Mouse (Mus musculus): ENCODE measurements around the gene Ncor2. TPM values are rescaled to one million over a fixed set of nuclear protein-coding genes. Genes with fewer than 3 reads are reported as not detected.

Gene Ncor2
- total RNA-seq, 2 experiments from 2014 or later = 171 to 187 TPM

DNA sequence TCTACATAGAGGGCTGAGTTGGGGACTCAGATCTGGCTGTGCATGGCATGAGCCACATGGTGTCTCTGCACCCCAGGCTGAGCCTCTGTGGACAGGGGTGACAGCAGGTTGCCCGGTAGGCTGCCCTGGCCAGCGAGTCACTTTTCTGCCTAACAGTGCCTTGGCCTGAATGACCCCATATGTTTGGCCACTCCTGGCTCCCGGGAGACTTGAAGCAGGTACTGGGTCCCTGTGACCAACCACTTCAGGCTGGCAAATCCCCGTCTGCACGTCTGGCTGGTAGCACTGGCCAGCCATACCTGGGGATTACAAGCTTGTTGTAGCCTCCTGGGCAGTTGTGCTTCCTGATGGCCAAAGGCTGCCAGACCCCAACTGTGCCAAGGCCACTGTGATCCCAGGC, 109.1 kb downstream of the Ncor2 start:
- DNase-seq (ENCODE audit: low spot score in 2 of 2) = no peak

DNA sequence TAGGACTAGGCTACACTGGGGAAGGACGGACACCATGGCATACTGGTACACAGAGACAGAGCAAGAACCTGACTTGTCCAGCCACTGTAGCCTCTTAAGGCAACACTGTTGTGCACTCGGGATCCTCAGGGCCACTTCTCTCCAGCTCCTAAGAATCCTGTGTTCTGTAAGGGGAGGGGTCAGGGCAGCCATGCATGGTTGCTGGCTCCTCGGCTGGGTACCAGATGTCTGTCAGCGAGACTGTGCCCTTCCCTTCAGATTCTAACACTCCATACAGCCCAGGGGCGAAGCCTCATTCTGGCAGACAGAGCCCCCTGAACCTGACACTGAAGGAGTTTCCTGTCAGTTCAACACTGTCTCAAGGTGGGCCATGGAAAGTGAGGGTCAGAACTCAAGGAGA, 109.6 kb downstream of the Ncor2 start:
- no peak for DNase-seq (ENCODE audit: low spot score in 2 of 2)

DNA sequence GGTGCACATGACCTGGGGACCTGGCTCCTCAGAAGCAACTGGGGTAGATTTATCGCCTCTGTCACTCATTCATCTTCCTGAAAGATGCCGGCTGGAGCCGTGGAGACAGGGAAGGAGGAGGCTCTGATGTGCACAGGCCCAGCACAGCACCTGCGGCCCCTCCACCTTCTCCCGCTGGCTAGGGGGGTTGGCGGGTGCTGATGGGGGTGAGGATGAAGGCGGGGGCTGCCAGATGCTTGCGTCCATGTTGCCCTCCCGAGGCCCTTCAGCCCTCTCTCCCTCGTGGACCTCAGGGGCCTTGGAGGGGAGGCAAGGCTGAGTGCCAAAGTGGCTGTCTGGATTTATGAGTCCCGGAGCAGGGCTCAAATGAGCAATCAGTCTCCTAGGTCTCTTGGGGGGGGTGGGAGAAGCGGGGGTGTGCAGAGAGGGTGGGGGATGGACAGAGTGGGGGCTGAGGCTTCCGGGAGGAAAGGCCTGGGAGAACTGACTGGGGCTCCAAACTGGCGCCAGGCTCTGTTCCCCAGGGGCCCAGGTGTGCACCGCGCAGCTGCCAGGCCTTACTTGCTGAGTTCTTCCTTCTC, 110.6 kb downstream of the Ncor2 start:
- no peak for DNase-seq (ENCODE audit: low spot score in 2 of 2)

DNA sequence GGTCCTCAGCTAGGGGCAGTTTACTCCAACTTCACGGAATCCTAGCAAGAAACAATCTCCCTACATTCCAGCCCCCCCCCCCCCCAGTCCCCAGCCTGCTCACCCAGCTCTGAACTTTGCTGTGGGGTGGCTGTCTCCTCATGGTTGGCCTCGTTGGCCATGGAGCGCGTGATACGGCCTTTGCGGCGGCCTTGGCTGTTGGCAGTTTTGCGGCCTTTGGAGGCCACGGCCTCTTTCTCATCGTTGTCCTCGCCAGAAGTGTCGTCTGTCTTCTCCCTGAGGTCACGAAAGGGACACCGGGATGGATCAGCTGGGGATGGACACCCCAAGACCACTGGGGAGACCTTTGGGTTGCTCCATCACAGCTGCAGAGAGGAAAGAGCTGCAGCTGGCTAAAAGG, 111.3 kb downstream of the Ncor2 start:
- no peak for DNase-seq (ENCODE audit: low spot score in 2 of 2)

DNA sequence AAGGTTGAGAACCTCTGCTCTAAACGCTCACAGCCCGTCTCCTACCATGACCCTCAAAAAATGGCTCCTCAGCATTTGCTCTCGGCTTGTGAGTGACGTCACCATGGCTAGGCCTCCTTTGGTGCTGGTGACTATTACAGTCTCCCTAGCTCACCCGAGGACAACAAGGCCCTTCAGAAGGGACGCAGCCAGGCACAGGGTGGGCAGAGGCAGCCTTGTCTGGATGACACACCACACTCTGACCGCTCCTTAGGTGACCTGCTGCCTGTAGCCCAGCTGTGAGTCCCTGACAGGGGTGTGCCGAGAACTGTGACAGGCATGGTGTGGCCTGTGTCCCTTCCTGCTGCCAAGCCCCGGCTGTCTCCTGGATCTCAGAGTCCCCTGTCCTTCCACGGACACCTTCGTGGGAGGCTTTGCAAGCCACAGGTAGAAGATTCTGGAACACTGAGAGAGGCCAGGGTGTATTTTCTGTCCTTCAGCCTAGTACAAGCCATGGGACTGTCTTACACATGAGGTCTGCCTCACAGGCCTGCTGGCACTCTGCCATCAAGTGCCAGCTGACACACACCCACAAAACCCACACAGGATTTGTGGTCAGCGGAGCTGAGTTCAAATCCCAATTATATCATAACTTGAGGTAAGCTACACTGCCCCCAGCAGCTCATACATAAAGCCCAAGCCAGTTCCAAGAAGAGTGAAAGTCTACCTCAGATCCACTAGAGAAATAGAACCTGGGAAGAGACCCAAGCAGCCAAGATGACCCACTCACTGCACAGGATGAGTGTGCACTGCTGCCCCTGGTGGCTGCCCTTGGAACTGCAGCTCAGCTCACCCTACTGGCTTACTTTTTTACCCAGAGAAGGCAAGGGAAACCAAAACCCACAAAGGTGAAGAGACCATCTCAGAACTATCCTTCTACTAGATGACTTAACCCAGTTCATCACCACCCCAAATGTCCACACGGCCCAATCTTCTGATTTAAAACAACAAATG, 112.2 kb downstream of the Ncor2 start:
- peak; percentile 85 to 86 for DNase-seq (ENCODE audit: low spot score in 2 of 2)

DNA sequence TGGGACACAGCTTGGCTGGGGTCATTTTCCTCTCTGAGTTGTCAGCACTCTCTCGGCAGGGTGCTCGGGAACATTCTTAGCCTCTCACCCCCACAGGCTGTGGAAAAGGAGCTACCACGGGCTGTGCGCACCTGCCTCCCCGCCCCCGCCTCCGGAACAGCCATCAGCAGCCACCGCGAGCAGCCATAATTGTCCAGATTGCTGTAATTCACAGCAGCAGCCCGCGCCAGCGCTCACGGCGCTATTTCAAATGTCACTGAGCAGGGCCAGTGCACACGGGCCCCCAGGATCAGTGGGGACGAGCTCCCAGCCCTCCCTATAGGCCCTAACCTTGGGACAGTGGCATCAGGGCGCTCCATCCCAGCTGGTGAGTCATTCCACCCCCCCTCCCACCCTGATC, 116.0 kb downstream of the Ncor2 start:
- DNase-seq (ENCODE audit: low spot score in 2 of 2) = peak; percentile 54 to 59

DNA sequence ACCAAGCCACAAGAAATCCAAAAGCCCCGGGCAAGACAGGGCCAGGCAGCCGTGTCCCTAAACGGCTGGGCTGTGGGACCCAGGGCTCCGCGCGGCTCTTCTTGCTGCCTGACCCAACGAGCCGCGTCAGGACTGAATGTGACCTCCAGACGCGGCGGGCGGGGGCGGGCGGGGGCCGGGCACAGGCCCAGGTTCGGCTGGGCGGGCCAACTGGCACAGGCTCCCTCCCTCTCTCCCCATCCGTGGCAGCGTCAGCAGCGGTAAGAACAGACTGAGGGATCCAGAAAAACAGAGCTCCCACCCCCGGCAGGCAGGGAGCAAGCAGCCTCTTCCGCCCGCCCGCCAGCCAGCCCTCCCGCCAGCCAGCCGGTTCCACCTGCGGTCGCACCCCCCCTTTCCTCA, 120.8 kb downstream of the Ncor2 start:
- peak; percentile 59 to 75 for DNase-seq (ENCODE audit: low spot score in 2 of 2)

DNA sequence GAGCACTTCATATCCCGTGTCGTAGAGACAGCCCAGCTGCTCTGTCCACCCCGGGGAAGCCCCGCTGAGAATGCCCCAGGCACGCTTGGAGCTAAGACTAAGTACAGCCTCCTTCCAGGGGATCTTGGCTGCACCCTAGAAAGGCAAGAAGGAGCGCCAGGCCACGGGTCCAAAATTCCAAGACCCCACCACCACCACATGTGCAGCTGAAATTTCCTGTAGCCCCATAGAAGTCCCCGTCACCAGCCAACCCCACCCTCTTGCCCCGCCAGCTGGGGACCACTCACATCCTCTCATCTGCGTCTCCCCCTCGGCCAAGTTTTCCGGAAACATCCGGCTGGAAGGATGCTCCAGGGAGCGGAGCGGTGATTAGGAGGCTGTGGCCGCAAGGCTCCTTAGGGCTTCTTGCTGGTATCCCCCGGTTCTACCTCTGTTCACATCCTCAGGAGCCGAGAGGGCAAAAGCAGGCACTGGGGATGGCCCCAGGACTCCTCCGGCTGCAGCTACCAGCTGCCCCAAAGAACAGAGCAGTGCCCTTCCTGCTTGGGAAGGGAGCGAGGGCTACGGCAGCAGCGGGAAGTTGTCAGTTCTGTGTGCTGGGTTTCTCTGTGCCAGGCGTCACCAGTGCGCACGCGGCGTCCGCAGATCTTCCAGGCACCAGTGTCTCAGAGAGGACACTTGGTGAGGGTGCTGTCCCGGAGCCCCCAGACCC, 121.3 kb downstream of the Ncor2 start:
- DNase-seq (ENCODE audit: low spot score in 2 of 2) = peak; percentile 38 to 45

DNA sequence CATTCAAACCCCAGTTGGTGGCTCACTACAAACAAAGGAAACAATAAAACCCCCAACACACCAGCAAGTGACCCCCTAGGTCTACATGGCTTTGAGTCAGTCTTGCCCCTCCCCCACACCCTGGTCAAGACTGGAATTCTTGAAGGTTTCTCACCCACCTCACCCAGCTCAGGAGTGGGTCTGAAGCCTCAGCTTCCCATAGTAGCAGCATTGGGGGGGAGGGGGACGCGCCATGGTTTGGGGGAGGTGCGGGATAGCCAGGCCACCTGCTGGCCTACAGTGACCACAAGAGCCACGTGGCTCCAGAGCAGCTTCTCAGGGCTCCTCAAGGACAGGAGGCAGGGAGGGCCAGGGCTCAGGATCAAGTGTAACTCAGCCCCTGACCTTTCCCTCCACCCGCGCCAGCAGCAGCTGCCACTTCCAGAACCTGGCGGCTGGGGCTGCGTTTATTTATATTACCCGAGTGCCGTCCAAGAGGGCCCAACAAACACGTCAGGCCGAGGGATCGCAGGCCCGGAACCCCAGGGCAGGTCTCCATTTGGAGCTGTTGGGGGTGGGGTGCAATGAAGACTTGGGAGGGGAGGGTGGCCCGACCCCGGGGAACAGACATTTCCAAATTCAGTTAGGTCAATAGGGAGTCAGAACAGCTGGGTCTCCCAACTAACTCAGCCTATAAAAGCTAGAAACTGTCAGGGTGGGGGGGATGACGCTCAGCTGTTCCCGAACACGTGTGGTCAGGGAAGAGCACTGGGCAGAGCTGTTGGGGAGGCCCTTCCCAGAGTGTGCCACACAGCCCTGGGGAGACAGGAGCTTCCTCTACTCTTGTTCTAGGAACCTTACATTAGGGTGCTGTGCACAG, 122.1 kb downstream of the Ncor2 start:
- DNase-seq (ENCODE audit: low spot score in 2 of 2) = no peak

DNA sequence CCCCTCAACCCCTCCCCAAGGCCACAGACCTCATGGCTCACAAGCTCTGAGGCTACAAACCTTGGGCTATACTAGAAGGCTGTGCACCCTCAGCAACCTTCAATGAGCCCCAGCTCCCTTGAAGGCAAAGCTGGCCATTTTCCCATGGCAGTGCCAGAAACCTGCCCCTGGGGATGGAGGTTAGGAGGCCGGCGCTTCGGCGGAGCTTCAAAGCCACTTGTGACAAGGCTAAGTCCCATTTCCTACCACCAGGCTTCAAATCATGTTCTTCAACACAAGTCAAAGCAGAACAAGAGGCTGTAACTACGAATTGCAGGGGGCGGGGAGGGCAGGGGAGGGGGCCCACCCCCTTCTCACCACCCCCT, 122.7 kb downstream of the Ncor2 start:
- no peak for DNase-seq (ENCODE audit: low spot score in 2 of 2)

DNA sequence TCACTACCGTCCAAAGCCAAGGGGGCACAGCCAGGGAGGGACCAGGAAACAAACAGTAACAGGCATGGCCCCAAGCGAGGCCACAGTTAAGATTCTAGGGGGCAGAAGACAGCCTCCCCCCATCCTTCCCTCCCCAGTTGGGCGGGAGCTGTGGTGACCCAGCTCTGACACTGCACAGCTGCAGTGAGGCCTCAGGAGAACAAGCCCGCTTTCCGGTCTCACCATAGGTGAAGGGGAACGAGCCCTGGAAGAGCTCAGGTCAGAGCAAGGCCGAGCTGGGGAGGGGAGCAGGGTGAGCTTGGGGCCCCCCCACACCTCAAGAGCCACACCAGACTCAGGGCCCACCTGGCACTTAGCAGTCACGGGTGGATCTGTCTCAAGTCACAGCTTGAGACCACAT, 123.1 kb downstream of the Ncor2 start:
- DNase-seq (ENCODE audit: low spot score in 2 of 2) = no peak

DNA sequence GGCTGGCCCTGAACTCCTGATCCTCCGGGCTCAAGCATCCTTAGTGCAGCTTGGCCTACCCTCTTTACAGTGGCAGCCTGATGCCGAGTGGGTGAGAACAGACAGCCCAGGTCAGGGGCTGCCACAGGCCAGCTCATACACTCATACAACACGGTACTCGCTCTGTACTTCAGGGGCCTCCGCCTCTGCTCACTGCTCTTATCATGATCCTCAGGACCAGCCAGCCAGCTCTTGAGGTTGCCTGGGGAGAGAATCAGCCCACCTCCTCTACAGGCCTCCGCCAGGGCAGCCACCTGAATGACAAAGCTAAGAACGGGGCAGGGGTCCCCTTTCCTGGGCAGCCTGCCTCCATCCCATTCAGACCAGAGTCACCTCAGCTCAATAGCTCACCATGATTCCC, 125.4 kb downstream of the Ncor2 start:
- no peak for DNase-seq (ENCODE audit: low spot score in 2 of 2)

DNA sequence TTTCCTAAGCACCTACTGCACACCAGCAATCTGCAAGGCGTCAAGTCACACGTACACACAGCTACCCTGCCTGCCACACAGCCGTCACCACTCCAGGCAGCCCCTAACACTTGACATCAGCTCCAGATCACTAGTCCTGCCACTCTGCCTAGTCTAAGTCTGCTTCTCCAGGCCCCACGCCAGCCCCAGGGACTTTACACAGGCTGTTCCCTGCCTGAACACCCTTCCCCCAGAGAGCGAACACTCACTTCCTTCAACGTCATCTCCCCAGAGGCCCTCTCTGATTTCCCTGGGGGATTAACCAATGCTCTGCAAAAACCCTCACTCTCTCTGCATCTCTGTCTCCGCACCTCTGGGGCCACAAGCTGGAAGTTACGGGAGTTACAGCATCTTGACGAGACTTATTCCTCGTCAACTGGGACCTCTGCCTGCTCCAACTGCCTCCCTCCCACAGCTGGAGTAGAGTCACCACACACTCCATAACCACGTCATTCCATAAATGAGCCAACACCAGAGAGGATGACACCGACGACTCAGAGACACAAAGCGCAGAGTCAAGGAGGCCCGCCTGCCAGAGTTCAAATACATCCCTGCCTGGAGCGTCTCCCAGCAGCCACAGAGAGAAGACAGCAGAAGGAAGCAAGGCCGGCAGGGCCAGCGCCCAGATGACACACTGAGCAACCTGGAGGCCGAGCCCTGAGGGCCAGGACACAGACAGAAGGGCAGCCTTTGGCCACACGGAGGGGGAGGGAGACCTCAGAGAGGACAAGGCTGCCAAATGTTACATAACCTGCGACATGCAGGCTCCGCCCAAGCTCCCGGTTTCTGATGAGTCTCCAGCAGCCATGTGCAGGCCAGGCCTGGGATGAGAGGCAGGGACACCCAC, 126.2 kb downstream of the Ncor2 start:
- DNase-seq (ENCODE audit: low spot score in 2 of 2) = peak; percentile 47 to 51

DNA sequence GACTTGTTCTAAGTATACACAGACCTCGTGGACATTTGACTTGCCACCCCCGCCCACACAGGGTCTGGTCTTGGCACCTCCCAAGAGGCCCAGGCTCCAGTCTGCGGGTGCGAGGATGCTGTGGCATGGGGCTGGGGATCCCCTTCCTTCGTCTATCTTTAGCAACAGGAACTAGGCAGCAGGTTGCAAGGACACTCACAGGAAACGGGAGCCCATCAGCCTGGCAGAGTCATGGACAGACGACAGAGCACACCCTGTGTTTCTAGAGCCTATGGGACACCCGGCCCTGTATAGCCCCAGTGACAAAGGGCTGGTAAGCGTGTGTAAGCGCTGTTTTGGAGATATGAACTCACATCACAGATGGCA, 126.8 kb downstream of the Ncor2 start:
- DNase-seq (ENCODE audit: low spot score in 2 of 2) = no peak

DNA sequence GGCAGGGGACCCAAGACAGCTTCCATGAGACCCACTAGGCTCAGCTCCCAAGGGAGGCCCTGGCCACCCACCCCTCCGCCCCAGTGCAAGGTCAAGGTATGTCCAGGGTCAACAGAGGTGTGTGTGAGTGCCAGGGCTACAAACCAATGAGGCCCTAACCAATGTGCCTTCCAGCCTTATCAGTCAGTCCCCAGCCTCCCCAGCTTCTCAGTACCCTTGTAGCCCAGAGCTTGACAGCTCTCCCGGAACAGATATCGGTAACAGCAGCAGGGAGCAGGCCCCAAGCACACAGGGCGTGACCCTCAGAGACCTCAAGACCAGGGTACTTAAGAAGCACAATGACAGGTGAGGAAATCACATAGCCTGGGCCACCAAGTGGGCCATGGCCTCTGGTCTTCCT, 129.5 kb downstream of the Ncor2 start:
- DNase-seq (ENCODE audit: low spot score in 2 of 2) = no peak

DNA sequence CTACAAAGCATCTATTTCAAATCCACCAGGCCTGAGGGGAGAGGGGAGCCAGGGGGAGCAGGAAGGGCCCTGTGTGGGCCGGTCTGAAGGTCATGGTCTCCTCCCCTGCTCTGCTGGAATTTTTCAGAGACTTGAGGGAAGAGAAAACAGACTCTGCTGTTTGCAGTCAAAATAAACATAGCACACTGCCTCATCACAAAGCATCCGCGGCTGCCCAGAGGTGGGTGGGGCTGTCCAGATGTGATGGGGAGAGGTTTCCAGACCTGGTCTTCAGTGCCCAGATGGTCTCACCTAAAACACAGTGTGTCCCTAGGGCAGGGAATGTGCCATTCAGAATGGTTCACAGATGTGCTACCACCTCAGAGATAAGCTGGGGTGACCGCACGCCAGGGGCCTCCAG, 132.6 kb downstream of the Ncor2 start:
- no peak for DNase-seq (ENCODE audit: low spot score in 2 of 2)

DNA sequence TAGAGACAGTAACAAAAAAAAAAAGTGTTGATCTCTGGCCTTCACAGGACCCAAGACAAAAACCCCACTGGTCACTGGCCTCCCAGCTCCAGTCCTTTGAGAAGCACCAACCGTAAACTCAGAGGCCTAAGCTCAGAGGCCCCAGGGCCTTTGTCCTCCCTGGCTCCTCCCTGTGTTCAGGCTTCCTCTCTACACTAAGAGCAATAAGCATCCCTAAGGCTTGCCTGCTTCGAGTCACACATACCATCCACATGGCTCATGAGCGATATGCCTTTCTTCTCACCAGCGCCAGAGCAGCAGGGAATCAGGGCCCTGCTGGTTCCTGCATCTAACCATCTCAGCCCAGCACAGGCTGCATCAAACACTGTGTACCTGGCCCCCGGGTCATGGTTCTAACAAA, 133.8 kb downstream of the Ncor2 start:
- no peak for DNase-seq (ENCODE audit: low spot score in 2 of 2)

DNA sequence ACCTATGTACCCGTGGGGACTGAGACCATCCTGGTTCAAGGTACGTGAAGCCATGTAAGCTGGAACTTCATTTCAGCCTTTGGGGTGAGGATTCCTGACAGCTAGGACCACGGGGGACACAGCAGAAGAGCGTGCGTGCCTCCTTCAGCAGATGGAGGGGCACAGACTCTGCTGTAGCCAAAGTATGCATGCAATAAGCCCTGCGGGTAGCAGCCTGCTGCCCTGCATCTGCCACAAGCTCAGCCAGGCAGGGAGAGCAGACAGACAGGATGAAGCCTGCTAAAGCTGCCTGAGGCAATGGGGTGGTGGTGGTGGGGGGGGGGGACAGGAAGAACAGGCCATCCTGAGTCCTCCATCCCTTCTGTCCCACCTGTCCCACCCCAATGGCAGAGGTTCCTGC, 135.6 kb downstream of the Ncor2 start:
- no peak for DNase-seq (ENCODE audit: low spot score in 2 of 2)

DNA sequence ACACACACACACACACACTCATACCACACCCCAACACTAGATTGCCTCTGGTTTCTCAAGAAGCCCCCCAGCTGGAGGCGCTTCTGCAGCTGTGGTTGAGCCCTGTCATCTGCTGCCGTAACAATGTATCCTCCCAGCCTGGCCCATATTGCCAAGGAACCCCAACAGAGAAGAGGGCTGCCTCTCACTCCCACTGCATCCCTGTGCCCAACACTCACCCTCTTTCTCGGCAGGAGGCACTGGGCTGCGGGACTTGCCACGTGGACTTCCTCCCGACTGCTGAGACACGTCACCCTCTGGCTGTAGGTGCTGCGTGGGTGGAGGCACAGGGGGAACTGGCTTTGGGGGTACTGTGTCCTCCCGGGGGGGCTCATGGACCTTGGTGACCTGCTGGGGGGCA, 137.4 kb downstream of the Ncor2 start:
- DNase-seq (ENCODE audit: low spot score in 2 of 2) = no peak

DNA sequence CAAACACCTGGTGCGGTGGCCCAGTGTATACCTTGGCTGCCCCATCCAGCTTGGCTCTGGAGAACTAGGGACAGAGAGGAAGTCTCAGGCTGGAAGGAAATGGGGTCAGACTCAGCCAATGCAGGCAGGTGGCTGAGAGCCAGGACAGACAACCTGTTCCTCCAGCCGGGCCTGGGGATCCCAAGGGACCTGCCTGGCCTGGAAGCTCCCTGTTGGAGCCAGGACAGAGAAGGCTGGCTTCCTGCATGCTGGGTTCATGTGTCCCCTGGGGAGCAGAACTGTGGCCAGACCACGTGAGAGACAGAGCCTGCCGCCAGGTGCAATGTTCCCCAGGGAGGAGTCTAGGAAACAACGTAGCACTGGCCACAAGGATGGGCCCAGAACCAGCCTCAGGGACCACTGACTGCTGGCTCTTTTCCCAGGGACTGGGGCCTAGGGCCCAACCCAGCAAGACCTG, 138.9 kb downstream of the Ncor2 start:
- DNase-seq (ENCODE audit: low spot score in 2 of 2) = peak; percentile 49 to 60
